11 mouse cellular contexts compared by ENCODE assay signal in the genomic region with DNA sequence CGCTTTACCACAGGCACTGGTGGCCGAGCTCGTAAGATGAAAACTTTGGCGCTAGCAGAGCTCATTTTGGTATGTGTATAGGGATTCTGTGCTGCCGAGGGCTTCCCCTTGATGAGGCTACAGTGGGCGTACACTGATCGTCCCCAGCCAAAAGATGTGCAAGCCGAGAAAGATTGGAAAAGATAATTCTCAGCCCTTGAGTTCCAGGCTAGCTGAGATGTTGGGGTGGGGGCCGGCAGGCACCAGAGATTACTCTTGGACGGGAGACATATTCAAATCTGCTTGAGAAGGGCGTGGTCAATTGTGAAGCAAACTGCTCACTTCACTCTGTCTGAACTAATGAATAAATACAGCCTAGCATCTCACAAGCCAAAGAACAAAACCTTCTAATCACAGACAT.
DNase-seq lines count a peak whose midpoint lies in the region; ATAC-seq and TF ChIP-seq lines count a peak whose summit lies in the region.
"Had no signal": no experiment of that assay in that cellular context is flagged by ENCODE, and none has a peak within 500 bp of the region (broad histone marks: within the 10 kb centered on the region; RNA-seq: fewer than 3 reads in every experiment).

No protein-coding gene starts in this region.

- peak overlapping the region; percentile 35 for H3K4me2 ChIP-seq in lung, embryonic 15.5 days
- H3K4me2 ChIP-seq in embryonic facial prominence, embryonic 13.5 days, result peak overlapping the region; percentile 56
- H3K4me2 ChIP-seq in intestine, postnatal 0 days (replicated peaks; ENCODE audit: low read depth), result peak overlapping the region; percentile 21; the same call in 1 of the 2 replicates
- peak overlapping the region; percentile 32 for H3K4me2 ChIP-seq in stomach, embryonic 14.5 days (replicated peaks; ENCODE audit: low read depth, low read length)

- no peaks in the 10 kb centered on the region for H3K9me3 ChIP-seq in lung, embryonic 15.5 days
- no peaks in the 10 kb centered on the region for H3K9me3 ChIP-seq in embryonic facial prominence, embryonic 13.5 days
- no peaks in the 10 kb centered on the region for H3K9me3 ChIP-seq in intestine, postnatal 0 days (ENCODE audit: control insufficient read depth)
- H3K9me3 ChIP-seq in stomach, embryonic 14.5 days (ENCODE audit: control insufficient read depth, low read depth, low read length), result no peaks in the 10 kb centered on the region

- ATAC-seq in lung, embryonic 15.5 days (ENCODE audit: borderline replicate concordance, extremely low read depth, low FRiP score, low TSS enrichment), result no peak
- no peak for ATAC-seq in embryonic facial prominence, embryonic 13.5 days (ENCODE audit: insufficient number of reproducible peaks, insufficient read depth, low FRiP score, low TSS enrichment, low read depth)
- ATAC-seq in intestine, postnatal 0 days, result no peak
- ATAC-seq in stomach, embryonic 14.5 days (ENCODE audit: insufficient number of reproducible peaks, insufficient read depth, low FRiP score, low read depth), result no peak

- H3K4me1 ChIP-seq in lung, embryonic 15.5 days, result peaks cover 52% of the 10 kb centered on the region
- peaks cover 52% of the 10 kb centered on the region for H3K4me1 ChIP-seq in embryonic facial prominence, embryonic 13.5 days
- peaks cover 17% of the 10 kb centered on the region for H3K4me1 ChIP-seq in intestine, postnatal 0 days (replicated peaks; ENCODE audit: control insufficient read depth, insufficient read depth, low read length)
- peaks cover 51% of the 10 kb centered on the region for H3K4me1 ChIP-seq in stomach, embryonic 14.5 days (ENCODE audit: control insufficient read depth, insufficient read depth, low read length)

- DNase-seq in lung, postnatal 25 days (ENCODE audit: low spot score), result no peak
- no peak for DNase-seq in spleen, adult 12 weeks (ENCODE audit: low spot score)
- no peak for DNase-seq in natural killer cell, adult 2 months (ENCODE audit: low spot score in 2 of 2)
- DNase-seq in cerebellum, postnatal 10 days, result no peak
- DNase-seq: cerebellum, adult 11 months; gastrocnemius, postnatal 14 days had no signal

- H3K27me3 ChIP-seq in lung, embryonic 15.5 days, result no peaks in the 10 kb centered on the region
- peaks cover 45% of the 10 kb centered on the region for H3K27me3 ChIP-seq in embryonic facial prominence, embryonic 13.5 days
- no peaks in the 10 kb centered on the region for H3K27me3 ChIP-seq in intestine, postnatal 0 days (replicated peaks; ENCODE audit: control insufficient read depth, insufficient read depth, low read length)
- no peaks in the 10 kb centered on the region for H3K27me3 ChIP-seq in stomach, embryonic 14.5 days (ENCODE audit: control insufficient read depth, insufficient read depth, low read length)

- H3K36me3 ChIP-seq in lung, embryonic 15.5 days, result no peaks in the 10 kb centered on the region
- H3K36me3 ChIP-seq in embryonic facial prominence, embryonic 13.5 days, result no peaks in the 10 kb centered on the region
- H3K36me3 ChIP-seq in intestine, postnatal 0 days (ENCODE audit: control insufficient read depth, insufficient read depth), result no peaks in the 10 kb centered on the region
- H3K36me3 ChIP-seq in stomach, embryonic 14.5 days (ENCODE audit: control insufficient read depth, insufficient read depth, low read length), result no peaks in the 10 kb centered on the region

- no peak for TF ChIP-seq CTCF in intestine, postnatal 0 days (IDR thresholded peaks at IDR 0.05; ENCODE audit: low read depth)

- WGBS in lung, embryonic 15.5 days, result 31% methylated on average over 11 of the region's 11 CpGs
- WGBS in embryonic facial prominence, embryonic 13.5 days, result 20% methylated on average over 11 of the region's 11 CpGs
- 39% methylated on average over 11 of the region's 11 CpGs for WGBS in intestine, postnatal 0 days
- 28% methylated on average over 11 of the region's 11 CpGs for WGBS in stomach, embryonic 14.5 days

- H3K27ac ChIP-seq in lung, embryonic 15.5 days, result no peak overlapping the region
- no peak overlapping the region for H3K27ac ChIP-seq in embryonic facial prominence, embryonic 13.5 days
- H3K27ac ChIP-seq in intestine, postnatal 0 days (ENCODE audit: low read depth, low read length), result no peak overlapping the region
- no peak overlapping the region for H3K27ac ChIP-seq in stomach, embryonic 14.5 days (ENCODE audit: low read length)
- H3K27ac ChIP-seq: left cerebral cortex, adult 2 months had no signal

- H3K4me3 ChIP-seq in lung, embryonic 15.5 days, result 0 out of 2 replicates have a peak overlapping the region, but pooled peaks have one; percentile 4
- H3K4me3 ChIP-seq in embryonic facial prominence, embryonic 13.5 days, result no peak overlapping the region
- H3K4me3 ChIP-seq in intestine, postnatal 0 days (ENCODE audit: low read depth, low read length), result no peak overlapping the region
- H3K4me3 ChIP-seq in stomach, embryonic 14.5 days (ENCODE audit: low read depth, low read length), result no peak overlapping the region
- H3K4me3 ChIP-seq: left cerebral cortex, adult 2 months had no signal

- no peak overlapping the region for H3K9ac ChIP-seq in lung, embryonic 15.5 days
- H3K9ac ChIP-seq in embryonic facial prominence, embryonic 13.5 days, result no peak overlapping the region
- no peak overlapping the region for H3K9ac ChIP-seq in intestine, postnatal 0 days (ENCODE audit: low read depth, low read length)
- no peak overlapping the region for H3K9ac ChIP-seq in stomach, embryonic 14.5 days (replicated peaks; ENCODE audit: low read depth, low read length)
